Mouse (Mus musculus) left cerebral cortex, postnatal 14 days (tissue): ENCODE measurements around the gene Apbb2. TPM values are rescaled to one million over a fixed set of nuclear protein-coding genes. Genes with fewer than 3 reads are reported as not detected.

Experiments used
- DNase-seq, 2 experiments: peaks; one replicate each; pipeline ENCODE4 v3.0.0; 2021 to 2022; ENCODE audit warnings: low spot score in 2 of 2, mixed read lengths in 1 of 2
- intact Hi-C: fragments of 180-260 bp; cut with DNase I; formaldehyde crosslinking; loops from one replicate; pipeline ENCODE4 v1.15.1; 2025
- long read RNA-seq, 2 experiments: library from polyadenylated mRNA; stranded (forward); transcript quantifications; one replicate each; pipeline ENCODE4 v2.0.0; 2021
- total RNA-seq, 2 experiments: library from RNA; stranded (reverse); gene quantifications; 2 replicates each; pipeline ENCODE4 v1.2.3; 2021

Gene Apbb2
- total RNA-seq: 10 to 100 TPM; 63.5 to 70.7 TPM
- long read RNA-seq, experiment 1, partial matches to known transcripts: 5 of 20 reads
- long read RNA-seq, experiment 1, other reads (novel, unspliced or antisense): 15 of 20 reads
- long read RNA-seq, experiment 2, full-length matches to known transcripts: 6 of 31 reads
- long read RNA-seq, experiment 2, partial matches to known transcripts: 5 of 31 reads
- long read RNA-seq, experiment 2, other reads (novel, unspliced or antisense): 20 of 31 reads

DNA sequence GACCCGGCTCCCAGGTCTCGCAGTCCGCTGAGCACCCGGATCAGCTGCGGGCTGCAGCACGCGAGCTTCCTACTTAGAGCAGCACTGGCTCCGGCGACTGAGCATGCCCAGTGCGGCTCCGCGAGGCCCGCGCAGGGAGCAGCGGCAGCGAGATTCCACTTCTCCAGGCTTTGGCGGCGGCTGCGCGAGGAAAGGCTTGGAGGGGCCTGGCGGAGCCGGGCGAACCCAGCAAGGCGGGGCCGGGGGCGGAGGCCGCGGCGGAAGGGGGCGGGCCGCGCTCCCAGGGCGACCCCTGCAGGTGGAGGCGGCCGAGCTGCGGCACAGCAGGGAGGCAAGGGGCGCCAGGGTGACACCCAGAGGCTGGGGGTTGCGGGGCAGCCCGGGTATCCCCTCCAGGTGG, at the start of gene Apbb2:
Apbb2 (minus strand) TSS at position 188 of the 400 bp plus-strand sequence.
- intact Hi-C loops: loop anchor here (2.0 to 5.0 kb wide), 4 partner anchors 101 to 356 kb away; no protein-coding TSS in a partner anchor
- DNase-seq: peak; percentile 93 to 95

GRCm38 (mm10) chr5:66654220-66654619, 35.6 kb upstream of the Apbb2 start:
- intact Hi-C loops: no loop called here
- peak in 1 of 2 experiments; percentile 15 for DNase-seq

DNA sequence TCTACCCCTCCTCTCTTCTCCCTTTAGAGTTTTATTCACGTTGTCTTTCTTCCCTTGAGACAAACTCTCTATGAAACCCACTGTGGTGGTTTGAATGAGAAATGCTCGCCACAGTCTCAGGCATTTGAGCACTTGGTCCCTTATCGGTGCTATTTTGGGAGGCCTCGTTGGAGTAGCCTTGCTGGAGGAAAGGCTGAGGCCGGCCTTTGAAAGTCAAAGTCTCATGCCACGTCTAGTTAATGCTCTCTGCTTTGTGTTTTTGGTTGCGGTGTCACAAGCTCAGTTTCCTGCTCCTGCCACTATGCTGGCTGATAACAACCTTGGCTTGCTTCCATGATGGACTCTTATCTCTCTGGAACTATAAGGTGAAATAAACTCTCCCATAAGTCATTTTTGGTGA, 28.9 kb upstream of the Apbb2 start:
- no peak for DNase-seq
- intact Hi-C loops: no loop called here

- intact Hi-C loops: no loop called here
- DNase-seq: no peak
Measured at GRCm38 (mm10) chr5:66643260-66643659, 24.7 kb upstream of the Apbb2 start.

DNA sequence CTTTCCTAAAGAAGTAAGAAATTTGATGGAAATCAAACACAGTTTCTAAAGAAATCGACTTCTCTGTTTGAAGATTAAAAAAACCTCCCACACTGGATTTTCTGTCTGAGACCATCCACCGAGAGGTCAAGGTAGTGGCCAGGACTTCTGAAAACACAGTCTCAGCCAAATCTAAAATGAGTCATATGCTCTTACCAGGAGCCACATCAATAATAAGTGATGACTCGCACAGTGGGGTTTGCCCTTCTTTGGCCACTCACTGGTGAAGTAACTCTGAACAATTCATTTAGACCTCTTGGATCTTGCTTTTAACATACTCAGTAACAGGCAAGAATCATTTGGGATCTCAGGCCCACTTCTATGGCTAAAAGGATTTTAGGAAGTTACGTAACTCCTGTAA, 23.6 kb upstream of the Apbb2 start:
- intact Hi-C loops: no loop called here
- DNase-seq: no peak

GRCm38 (mm10) chr5:66635459-66636079, 17.0 kb upstream of the Apbb2 start:
- DNase-seq: no peak
- intact Hi-C loops: no loop called here

GRCm38 (mm10) chr5:66627805-66628204, 9.2 kb upstream of the Apbb2 start:
- DNase-seq: no peak
- intact Hi-C loops: no loop called here

DNA sequence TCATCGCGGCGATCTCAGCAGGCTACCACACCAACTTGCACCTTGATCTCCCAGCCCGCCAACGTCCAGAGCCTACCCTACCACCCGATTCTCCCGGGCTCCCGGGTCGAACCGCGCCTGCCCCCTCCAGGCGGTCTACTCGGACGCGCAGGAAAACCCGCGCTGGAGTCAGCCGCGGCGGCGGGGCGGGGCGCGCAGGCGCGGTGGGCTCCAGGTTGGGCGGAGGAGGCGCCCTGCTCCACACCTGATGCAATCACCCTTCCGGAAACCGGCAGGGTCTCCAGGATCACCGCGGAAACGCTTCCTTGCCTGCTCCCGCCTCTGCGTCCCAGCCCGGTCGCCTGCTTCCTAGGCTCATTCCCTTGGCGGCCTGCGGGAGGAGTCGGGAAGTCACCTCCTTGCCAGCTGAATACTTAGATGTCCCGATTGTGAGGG, 1.6 kb upstream of the Apbb2 start:
- intact Hi-C loops: loop anchor here (5.0 kb wide), 1 partner anchor 57 kb away; the partner anchor contains the start of gene Uchl1
- peak; percentile 73 to 82 for DNase-seq

- intact Hi-C loops: loop anchor here (2.0 to 5.0 kb wide), 5 partner anchors 58 to 357 kb away; partner anchors contain the start of gene Uchl1
Measured at GRCm38 (mm10) chr5:66619675-66620074, 1.1 kb upstream of the Apbb2 start.

DNA sequence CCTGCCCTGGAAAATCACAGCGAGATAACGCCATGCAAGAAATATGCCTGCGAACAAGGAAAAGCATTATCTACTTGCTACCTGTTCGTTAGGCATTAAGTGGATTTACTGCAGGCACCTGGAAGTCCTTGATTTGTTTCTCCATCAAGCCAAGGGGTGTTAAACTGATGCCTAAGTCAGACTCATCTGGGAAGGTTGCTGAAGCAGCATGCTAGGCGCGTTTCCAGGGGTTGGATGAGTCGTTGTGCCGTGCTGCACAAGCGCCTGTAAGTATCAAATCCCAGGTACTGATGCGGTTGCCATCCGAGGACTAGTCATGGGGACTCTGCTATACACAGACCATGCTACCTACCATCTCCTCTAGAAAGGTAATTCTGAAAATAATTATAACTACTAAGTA, 611 bp upstream of the Apbb2 start:
- no peak for DNase-seq
- intact Hi-C loops: loop anchor here (2.0 to 5.0 kb wide), 4 partner anchors 102 to 357 kb away; no protein-coding TSS in a partner anchor

More at GRCm38 (mm10) chr5:66619675-66620074, 1.1 kb upstream of the Apbb2 start:
- no peak for DNase-seq

DNA sequence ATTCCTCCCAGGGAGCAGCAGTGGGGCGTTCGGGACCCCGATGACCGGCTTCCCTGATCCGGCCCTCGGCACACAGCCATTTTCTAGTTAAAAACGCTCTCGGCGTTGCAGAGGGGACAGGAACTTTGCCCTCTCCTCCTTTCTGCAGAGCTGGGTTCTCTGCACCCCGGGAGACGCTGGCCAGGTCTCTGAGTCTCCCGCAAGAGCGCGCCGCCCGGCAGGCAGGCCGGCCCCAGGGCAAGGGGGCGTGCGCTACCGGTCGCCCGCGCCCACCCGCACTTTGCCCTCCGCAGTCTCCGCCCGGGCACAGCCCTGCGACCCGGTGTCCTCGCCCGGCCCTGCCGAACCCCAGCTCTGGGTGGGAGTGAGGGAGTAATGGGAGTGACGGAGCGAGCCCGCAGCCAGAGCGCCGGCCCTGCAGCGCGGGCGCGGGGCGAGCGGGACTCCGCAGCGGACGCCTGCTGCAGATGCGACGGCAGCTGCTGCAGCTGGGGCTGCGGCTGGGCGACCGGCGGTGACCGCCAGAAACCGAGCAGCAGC, 593 bp downstream of the Apbb2 start:
- intact Hi-C loops: loop anchor here (2.0 to 5.0 kb wide), 4 partner anchors 101 to 356 kb away; no protein-coding TSS in a partner anchor
- peak in 1 of 2 experiments; percentile 21 for DNase-seq

- DNase-seq: no peak
- intact Hi-C loops: loop anchor here (5.0 kb wide), 4 partner anchors 38 to 353 kb away; no protein-coding TSS in a partner anchor
Measured at GRCm38 (mm10) chr5:66614940-66615339, 3.6 kb downstream of the Apbb2 start.

GRCm38 (mm10) chr5:66613725-66614124, 4.9 kb downstream of the Apbb2 start:
- DNase-seq: no peak
- intact Hi-C loops: loop anchor here (5.0 kb wide), 1 partner anchor 36 kb away; no protein-coding TSS in a partner anchor

GRCm38 (mm10) chr5:66612964-66613363, 5.6 kb downstream of the Apbb2 start:
- intact Hi-C loops: loop anchor here (5.0 kb wide), 1 partner anchor 36 kb away; no protein-coding TSS in a partner anchor
- DNase-seq: no peak

DNA sequence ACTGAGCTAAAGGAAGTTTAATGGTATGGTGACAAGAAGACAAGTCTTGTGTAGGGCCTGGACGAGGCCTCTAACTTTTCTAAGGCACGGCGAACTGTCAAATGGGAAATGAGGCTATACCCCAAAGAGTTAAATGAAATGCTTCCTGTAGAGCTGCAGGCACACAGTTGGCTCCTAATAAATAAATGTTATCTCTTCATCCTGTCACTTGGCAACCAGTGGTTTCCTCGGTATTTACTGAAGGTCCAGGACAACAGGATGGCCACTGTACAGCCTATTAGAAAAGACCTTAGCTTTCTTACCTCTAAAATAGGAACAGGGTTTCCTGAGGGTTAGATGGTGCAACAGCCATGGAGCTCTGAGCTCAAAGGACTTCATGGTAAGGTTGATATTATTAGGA, 6.7 kb downstream of the Apbb2 start:
- DNase-seq: no peak
- intact Hi-C loops: loop anchor here (5.0 kb wide), 1 partner anchor 35 kb away; no protein-coding TSS in a partner anchor

GRCm38 (mm10) chr5:66611361-66611760, 7.2 kb downstream of the Apbb2 start:
- intact Hi-C loops: loop anchor here (5.0 kb wide), 1 partner anchor 34 kb away; no protein-coding TSS in a partner anchor
- no peak for DNase-seq

DNA sequence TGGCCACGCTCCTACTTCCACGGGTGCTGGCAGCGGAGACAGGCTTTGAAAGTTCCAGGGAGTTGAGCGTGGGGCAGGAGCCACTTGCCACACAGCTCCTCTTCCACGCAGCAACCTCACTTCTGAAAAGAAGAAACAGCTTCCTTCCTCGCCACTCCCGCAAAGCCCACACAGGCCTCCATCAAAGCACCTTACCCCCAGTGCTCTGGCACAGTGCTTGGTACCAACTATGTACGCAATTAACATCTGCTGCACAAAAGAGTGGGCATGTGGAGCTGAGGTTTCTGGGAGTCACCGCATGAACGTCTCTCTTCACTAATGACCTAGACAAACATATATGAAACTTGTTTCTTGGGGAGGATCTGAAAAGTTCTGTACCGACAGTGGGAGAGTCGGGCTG, 8.3 kb downstream of the Apbb2 start:
- intact Hi-C loops: loop anchor here (5.0 kb wide), 1 partner anchor 33 kb away; no protein-coding TSS in a partner anchor
- DNase-seq: no peak

GRCm38 (mm10) chr5:66609306-66609705, 9.3 kb downstream of the Apbb2 start:
- intact Hi-C loops: no loop called here
- peak in 1 of 2 experiments; percentile 27 for DNase-seq

- intact Hi-C loops: no loop called here
- DNase-seq: no peak
Measured at GRCm38 (mm10) chr5:66607801-66608200, 10.8 kb downstream of the Apbb2 start.

DNA sequence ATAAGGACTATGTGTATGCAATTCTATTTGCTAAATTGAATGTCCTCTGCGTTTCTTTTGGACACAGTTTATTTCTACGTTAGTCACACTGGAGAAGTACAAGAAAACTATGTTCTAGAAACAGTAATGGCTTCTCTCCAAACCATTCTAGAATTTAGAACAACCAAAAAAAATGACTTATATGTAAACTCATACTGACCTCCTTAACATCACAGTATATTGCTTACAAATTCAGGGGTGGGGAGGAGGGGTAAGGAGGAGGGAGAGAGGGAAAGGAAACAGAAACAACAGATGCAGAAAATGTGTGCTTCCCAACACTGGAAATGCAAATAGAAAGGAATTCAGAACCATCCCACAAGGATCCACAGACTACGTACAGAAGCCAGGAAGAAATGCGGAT, 11.4 kb downstream of the Apbb2 start:
- intact Hi-C loops: no loop called here
- DNase-seq: no peak
